Mouse (Mus musculus): ENCODE measurements around the gene Immp1l.

The Immp1l gene

GRCm38 (mm10) chr2:105903896-105904756, at the start of gene Immp1l, which contains the start of gene Elp4:
TSS of gene Immp1l (plus strand) at chr2:105904638.
TSS of gene Elp4 (minus strand) at chr2:105904564.
- peak; percentile 98 for DNase-seq

- DNase-seq: peak; percentile 23 to 40
These were observed 49.7 kb upstream of the Immp1l start for GRCm38 (mm10) chr2:105854740-105855139.

DNA sequence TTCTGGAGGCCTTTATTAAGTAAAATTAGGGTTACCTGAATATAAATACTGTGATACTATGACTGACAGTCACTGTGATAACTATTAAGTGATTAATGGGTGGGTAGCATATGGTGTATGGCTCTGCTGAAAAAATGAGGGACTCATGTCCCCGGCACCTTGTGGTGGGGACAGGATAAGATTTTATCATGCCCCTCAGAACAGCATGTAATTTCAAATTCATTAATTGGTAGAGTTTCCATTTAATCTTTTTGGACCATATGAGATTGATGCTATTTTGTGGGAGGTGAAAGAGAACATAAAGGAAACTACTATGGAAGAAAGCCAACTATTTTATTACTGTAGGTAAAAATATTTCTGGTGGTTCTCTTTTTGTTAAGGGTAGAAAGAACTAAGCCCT, 31.0 kb upstream of the Immp1l start:
- DNase-seq: no peak

- DNase-seq: no peak
These were observed 13.6 kb upstream of the Immp1l start for GRCm38 (mm10) chr2:105890816-105891215.

DNA sequence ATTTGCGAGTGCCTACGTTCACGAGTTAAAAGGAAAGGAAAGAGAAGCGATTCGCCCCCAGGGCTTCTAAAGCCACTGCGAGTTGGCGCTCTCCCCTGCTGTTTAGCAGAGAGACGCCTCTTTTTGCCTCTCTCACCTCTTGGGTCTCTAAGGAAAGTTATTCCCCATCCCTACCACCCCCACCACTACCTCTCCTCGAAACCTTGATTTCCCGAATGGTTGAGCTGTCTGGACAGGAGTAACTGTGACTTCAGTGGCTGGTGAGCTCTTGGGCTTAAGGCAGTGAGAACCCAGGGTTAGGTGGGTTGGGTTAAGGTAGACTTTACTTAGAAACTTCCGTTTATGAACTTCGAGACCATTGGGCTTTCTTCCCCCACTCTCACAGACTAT, 314 bp downstream of the Immp1l start:
- no peak for DNase-seq

GRCm38 (mm10) chr2:105908351-105908750, 3.9 kb downstream of the Immp1l start:
- peak; percentile 36 to 46 for DNase-seq

DNA sequence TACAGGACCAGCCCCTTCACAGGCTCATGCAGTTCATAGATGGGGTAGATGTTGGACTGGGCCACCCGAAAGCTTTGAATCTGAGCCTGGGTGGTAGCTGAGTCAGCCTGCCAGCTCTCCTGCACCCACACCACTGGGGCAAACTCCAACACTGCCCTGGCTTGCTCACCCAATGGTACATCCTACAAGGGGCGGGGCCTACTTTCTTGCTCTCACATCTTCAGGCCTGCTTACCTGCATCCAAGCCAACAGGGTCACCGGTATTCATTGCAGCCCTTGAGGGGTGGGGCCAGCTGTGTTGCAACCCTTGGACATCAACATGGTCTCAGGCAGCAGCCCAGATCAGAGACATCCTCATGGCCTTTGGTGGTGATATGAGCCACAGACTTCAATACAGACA, 6.2 kb downstream of the Immp1l start:
- DNase-seq: no peak

DNA sequence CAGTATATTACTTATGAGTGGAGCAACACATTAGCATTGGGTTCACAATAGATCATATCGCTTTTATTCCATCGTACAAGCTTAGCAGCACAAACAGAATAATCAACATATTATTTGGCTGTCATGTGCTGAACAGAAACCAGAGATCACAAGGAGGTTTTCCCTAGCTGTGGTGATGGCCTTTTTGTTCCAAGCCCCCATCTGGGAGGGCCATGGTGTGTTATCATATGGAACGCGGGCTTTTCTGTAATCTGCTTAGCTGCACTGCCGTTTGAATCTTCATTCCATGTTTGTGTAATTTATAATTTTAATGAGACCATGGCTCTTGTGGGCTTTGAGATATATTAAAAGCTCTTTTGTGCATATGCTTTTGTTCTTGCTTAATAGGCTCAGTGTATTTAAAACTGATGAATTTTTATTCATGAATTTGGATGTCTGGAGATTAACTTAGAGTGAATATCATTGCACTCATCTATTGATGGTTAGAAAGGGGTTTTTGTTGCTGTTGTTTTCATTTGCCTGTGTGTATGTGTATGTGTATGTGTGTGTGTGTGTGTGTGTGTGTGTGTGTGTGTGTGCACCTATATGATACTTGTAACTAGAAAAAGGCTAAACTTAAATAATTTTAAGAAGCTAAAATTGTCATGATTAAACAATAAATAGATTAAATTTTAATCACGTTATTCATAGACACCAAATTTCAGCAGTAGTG, 9.4 kb downstream of the Immp1l start:
- peak; percentile 51 to 61 for DNase-seq

DNA sequence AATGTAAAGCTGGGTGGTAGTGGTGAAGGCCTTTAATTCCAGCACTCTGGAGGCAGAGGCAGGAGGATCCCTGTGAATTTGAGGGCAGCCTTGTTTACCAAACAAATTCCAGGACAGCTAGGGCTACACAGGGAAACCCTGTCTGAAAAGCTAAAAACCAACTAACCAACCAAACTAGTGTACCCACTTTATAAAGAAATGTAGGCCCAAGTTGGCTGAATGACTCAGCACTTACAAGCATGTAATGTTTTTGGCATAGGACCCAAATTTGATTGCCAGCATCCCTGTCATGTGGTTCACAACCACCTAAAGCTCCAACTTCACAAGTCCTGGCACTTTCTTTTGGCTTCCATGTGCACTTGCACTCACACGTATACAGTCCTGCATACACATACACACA, 12.2 kb downstream of the Immp1l start:
- DNase-seq: peak; percentile 16 to 31

GRCm38 (mm10) chr2:105917623-105918346, 13.3 kb downstream of the Immp1l start:
- DNase-seq: peak in 1 of 2 experiments; percentile 16

- DNase-seq: no peak
These were observed 45.7 kb downstream of the Immp1l start for GRCm38 (mm10) chr2:105950131-105950530.

DNA sequence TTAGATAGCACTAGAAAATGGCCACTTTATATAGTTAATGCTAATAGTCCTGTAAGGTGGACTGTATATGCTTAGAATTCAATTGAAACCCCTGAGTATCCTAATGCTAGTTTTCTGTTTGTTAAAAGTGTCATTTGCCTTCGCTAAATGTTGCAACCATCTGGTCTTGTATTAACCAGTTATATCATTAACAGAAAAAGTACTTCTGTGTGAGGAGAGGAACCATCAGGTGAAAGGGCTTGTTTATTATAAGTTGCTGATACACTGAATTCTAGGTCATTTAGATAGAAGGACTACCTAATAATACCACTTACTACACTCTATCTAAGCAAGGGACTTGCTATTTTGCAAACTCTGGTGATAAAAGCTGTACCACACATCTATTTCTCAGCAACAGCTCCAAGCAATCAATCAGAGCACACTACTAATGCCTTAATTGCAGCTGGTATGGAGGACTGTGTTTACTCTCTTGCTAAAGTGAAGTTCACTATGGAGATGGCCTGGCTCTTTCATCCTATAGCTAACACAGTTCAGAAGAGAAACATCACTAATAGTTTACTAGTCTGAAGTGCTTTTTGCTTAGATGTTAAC, 47.0 kb downstream of the Immp1l start:
- DNase-seq: no peak

- DNase-seq: no peak
These were observed 49.4 kb downstream of the Immp1l start for GRCm38 (mm10) chr2:105953862-105954261.

- no peak for DNase-seq
These were observed 59.0 kb downstream of the Immp1l start for GRCm38 (mm10) chr2:105963447-105963846.

GRCm38 (mm10) chr2:105973941-105974340, 69.5 kb downstream of the Immp1l start:
- DNase-seq: no peak

- DNase-seq: no peak
These were observed 73.6 kb downstream of the Immp1l start for GRCm38 (mm10) chr2:105978065-105978464.

DNA sequence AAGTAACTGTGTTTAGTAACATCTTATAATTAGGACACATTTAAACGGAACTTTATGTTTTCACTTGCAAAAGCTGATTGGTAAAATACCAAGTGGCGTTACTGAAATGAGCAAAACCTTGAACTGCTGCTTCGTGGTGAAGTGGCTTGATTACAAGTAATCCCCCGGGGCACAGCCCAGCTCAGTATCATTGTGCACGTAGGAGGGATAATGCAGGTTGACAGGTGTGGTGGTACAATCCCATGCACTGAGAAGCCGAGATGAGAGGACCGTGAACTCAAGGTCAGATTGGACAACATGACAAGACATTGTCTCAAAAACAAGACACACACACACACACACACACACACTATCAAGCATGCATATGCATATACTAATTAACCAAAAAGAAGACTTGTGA, 80.8 kb downstream of the Immp1l start:
- no peak for DNase-seq

DNA sequence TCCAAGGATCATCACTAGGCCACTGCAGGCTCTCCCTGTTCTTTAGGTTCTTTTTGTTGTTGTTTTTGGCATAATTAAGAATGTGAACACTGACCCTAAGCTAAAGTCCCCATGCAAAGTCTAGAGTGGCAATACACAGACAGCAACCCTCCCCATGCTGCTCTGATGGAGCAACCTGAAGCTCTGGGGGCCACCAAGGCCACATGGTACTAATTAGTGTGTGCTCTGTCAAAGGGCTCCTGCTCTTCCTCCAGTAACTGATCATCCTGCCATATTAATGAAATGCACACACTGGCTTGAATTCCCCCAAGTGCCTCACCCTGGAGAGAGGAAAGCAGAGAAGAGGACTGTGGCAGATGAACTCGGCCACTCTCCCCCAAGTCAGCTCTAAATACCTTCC, 82.7 kb downstream of the Immp1l start:
- DNase-seq: no peak

DNA sequence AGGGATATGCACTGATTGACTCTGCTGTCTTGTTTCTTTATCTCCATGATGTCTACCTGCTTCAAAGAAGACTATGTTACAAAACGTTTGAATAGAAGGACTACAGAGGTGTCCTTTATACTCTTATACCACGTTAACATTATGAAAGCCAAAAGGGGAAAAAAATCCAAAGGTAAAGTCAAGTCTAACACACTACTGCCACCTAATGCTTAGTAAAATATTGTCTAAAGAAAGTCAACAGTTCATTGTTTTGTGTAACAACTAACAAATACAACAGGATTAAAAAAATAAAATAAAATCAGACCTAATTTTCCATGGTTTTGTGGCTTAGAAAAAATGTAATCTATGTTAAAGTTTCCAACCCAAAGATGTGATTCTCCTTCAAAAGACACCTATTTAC, 83.6 kb downstream of the Immp1l start:
- no peak for DNase-seq

DNA sequence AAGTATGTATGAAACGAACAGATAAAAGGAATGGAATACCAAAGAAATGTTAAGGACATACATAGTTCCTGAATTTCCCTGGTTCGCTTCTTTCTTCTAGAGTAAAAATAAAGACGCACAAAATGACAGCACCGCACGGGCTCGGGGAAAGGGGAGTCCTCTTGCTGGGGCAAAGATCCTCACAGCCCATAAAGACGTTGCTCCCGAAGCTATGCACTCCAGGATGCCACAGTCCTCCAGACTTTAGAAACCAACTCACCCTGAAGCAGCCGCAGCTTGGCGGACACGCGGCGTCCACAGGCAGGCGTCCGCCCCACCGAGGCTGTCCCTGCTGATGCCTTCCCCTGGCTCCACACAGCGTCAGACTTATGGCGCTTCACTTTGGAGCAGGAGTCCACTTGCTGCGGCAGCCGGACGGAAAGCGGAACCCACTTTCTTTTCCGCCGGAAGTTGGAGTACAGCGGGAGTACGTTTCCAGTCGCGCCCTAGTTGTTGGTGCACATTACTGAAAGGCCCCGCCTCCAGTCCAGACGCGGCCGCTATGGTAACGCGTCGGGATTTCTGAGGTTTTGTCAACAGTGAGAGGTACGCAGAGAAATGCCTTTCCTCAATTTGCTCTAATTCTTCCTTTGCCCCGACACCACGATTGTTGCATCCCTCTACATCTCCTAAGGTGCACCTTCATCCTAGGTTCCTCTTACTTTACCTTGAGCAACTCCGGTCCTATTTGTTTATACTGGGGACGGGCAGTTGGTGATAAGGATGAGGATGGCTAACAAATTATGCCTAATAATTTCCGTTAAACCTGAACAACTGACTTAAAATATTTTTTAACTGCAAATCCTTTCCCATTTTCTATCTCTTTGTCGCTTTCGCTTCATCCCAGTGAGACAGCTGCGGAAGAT, 98.6 kb downstream of the Immp1l start, which contains the start of gene Dnajc24:
Dnajc24 (minus strand) TSS at position 715 of the 905 bp plus-strand sequence.
- peak; percentile 92 to 93 for DNase-seq

GRCm38 (mm10) chr2:106008415-106008814, 104.0 kb downstream of the Immp1l start:
- DNase-seq: no peak
